Mouse (Mus musculus): ENCODE results near the gene B4galt7. TPM values are rescaled to one million over a fixed set of nuclear protein-coding genes. Genes with fewer than 3 reads are reported as not detected.

B4galt7 gene
- total and polyA plus RNA-seq, 3 experiments = 8.5 to 11.7 (median 11.0) TPM

GRCm38 (mm10) chr13:55607624-55608006, 7.9 kb downstream of the B4galt7 start:
- H3K4me1 ChIP-seq (ENCODE audit: control insufficient read depth in 1 of 2, insufficient read depth in 2 of 2) = no peaks in the 10 kb centered on the region
- H3K4me3 ChIP-seq (replicated peaks in 1 of 3; ENCODE audit: low read depth in 2 of 3, low read length in 2 of 3, poor library complexity in 1 of 3) = no peak overlapping the region
- no peak overlapping the region for H3K9ac ChIP-seq (ENCODE audit: insufficient read depth, low read depth)
- TF ChIP-seq EP300 (IDR thresholded peaks at IDR 0.05; ENCODE audit: low read length) = no peak
- H3K27me3 ChIP-seq (replicated peaks) = no peaks in the 10 kb centered on the region
- H3K79me2 ChIP-seq (replicated peaks; ENCODE audit: control insufficient read depth, extremely low read depth, insufficient read depth, poor library complexity, severe bottlenecking) = no peaks in the 10 kb centered on the region
- DNase-seq (ENCODE audit: extremely low read depth) = no peak
- no peak overlapping the region for H3K4me2 ChIP-seq (ENCODE audit: insufficient read depth, low read depth, poor library complexity, severe bottlenecking)
- no peaks in the 10 kb centered on the region for H3K9me3 ChIP-seq (replicated peaks; ENCODE audit: low read length)
- in situ Hi-C loops (cut with MboI; ENCODE audit: low pct_ligation_motif_present, low pct_unique_long_range_greater_than_20kb, low sequenced_read_pairs) (loop anchor here (10.0 kb wide), 1 partner anchor 117 kb away; the partner anchor contains the start of gene Pcbd2), dilution Hi-C loops (cut with MboI; ENCODE audit: extremely low pct_ligation_motif_present, extremely low pct_unique_long_range_greater_than_20kb, low sequenced_read_pairs) (no loop called here)
- H3K27ac ChIP-seq (ENCODE audit: insufficient read depth, low read depth) = no peak overlapping the region
- H3K36me3 ChIP-seq (replicated peaks in 1 of 2; ENCODE audit: control insufficient read depth in 1 of 2, insufficient read depth in 1 of 2, low read length in 1 of 2) = peaks cover 34 to 84% of the 10 kb centered on the region in 2 experiments

DNA sequence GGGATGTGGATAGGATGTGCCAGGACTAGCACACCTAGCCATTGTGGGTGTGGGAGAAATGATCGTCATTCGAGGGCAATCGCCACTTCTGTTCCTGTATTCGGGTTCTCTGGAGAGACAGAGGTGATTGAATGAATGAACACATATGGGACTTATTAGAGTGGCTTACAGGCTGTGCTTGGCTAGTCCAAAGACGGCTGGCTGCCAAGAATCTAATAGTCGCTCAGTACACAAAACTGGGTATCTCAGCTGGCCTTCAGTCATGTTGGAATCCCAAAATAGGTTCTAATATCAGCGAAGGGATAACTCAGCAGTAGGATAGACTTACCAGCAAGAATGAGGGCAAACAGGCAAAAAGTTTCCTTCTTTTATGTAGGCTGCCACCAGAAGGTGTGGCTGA, 12.3 kb downstream of the B4galt7 start:
- in situ Hi-C loops (cut with MboI; ENCODE audit: low pct_ligation_motif_present, low pct_unique_long_range_greater_than_20kb, low sequenced_read_pairs) = no loop called here
- Histone ChIP-seq H3K36me3 (replicated peaks in 1 of 2; ENCODE audit: control insufficient read depth in 1 of 2, insufficient read depth in 1 of 2, low read length in 1 of 2) (peaks cover 23 to 64% of the 10 kb centered on the region in 2 experiments), H3K4me2 (ENCODE audit: insufficient read depth, low read depth, poor library complexity, severe bottlenecking) (no peak overlapping the region), H3K79me2 (replicated peaks; ENCODE audit: control insufficient read depth, extremely low read depth, insufficient read depth, poor library complexity, severe bottlenecking) (no peaks in the 10 kb centered on the region), H3K27me3 (replicated peaks) (no peaks in the 10 kb centered on the region), H3K9me3 (replicated peaks; ENCODE audit: low read length) (no peaks in the 10 kb centered on the region), H3K4me3 (replicated peaks in 1 of 3; ENCODE audit: low read depth in 2 of 3, low read length in 2 of 3, poor library complexity in 1 of 3) (no peak overlapping the region), H3K9ac (ENCODE audit: insufficient read depth, low read depth) (no peak overlapping the region), H3K27ac (ENCODE audit: insufficient read depth, low read depth) (no peak overlapping the region), H3K4me1 (ENCODE audit: control insufficient read depth in 1 of 2, insufficient read depth in 2 of 2) (no peaks in the 10 kb centered on the region)
- dilution Hi-C loops (cut with MboI; ENCODE audit: extremely low pct_ligation_motif_present, extremely low pct_unique_long_range_greater_than_20kb, low sequenced_read_pairs) = no loop called here
- DNase-seq (ENCODE audit: extremely low read depth) = no peak
- TF ChIP-seq RCOR1 (conservative IDR thresholded peaks at IDR 0.05; ENCODE audit: low read depth, low read length) = no peak
- no peak for TF ChIP-seq RAD21 (IDR thresholded peaks at IDR 0.05; ENCODE audit: low read depth, low read length)
- TF ChIP-seq EP300 (IDR thresholded peaks at IDR 0.05; ENCODE audit: low read length) = no peak
- no peak for TF ChIP-seq JUND (conservative IDR thresholded peaks at IDR 0.05; ENCODE audit: low read depth, low read length)
- TF ChIP-seq UBTF (IDR thresholded peaks at IDR 0.05; ENCODE audit: low read depth, low read length) = no peak
- no peak for TF ChIP-seq JUN (IDR thresholded peaks at IDR 0.05; ENCODE audit: insufficient read depth, low read depth, low read length)
- TF ChIP-seq MXI1 (IDR thresholded peaks at IDR 0.05; ENCODE audit: low read depth, low read length) = no peak
- no peak for TF ChIP-seq MAX (IDR thresholded peaks at IDR 0.05; ENCODE audit: low read length)
- TF ChIP-seq ZKSCAN1 (IDR thresholded peaks at IDR 0.05; ENCODE audit: borderline replicate concordance, low read depth, low read length) = no peak

- H3K36me3 ChIP-seq (replicated peaks in 1 of 2; ENCODE audit: control insufficient read depth in 1 of 2, insufficient read depth in 1 of 2, low read length in 1 of 2) = peaks cover 14 to 49% of the 10 kb centered on the region in 2 experiments
- no peaks in the 10 kb centered on the region for H3K4me1 ChIP-seq (ENCODE audit: control insufficient read depth in 1 of 2, insufficient read depth in 2 of 2)
- H3K27me3 ChIP-seq (replicated peaks) = no peaks in the 10 kb centered on the region
- dilution Hi-C loops (cut with MboI; ENCODE audit: extremely low pct_ligation_motif_present, extremely low pct_unique_long_range_greater_than_20kb, low sequenced_read_pairs) (no loop called here), in situ Hi-C loops (cut with MboI; ENCODE audit: low pct_ligation_motif_present, low pct_unique_long_range_greater_than_20kb, low sequenced_read_pairs) (no loop called here)
- H3K4me3 ChIP-seq (replicated peaks in 1 of 3; ENCODE audit: low read depth in 2 of 3, low read length in 2 of 3, poor library complexity in 1 of 3) = no peak overlapping the region
- no peaks in the 10 kb centered on the region for H3K9me3 ChIP-seq (replicated peaks; ENCODE audit: low read length)
- no peak for TF ChIP-seq ZC3H11A (IDR thresholded peaks at IDR 0.05; ENCODE audit: low read depth, low read length)
- no peak for TF ChIP-seq USF1 (IDR thresholded peaks at IDR 0.05; ENCODE audit: low read depth, low read length)
- TF ChIP-seq TCF12 (IDR thresholded peaks at IDR 0.05; ENCODE audit: low read depth, low read length) = no peak
- no peak for TF ChIP-seq ZMIZ1 (IDR thresholded peaks at IDR 0.05; ENCODE audit: low read depth, low read length)
- no peak for TF ChIP-seq CTCF (conservative IDR thresholded peaks at IDR 0.05 in 1 of 2, IDR thresholded peaks at IDR 0.05 in 1 of 2; ENCODE audit: low read depth in 2 of 2, low read length in 2 of 2)
- TF ChIP-seq IRF4 (IDR thresholded peaks at IDR 0.05; ENCODE audit: low read depth, low read length) = no peak
- TF ChIP-seq TBP (conservative IDR thresholded peaks at IDR 0.05; ENCODE audit: low read depth, low read length) = no peak
- no peak for TF ChIP-seq HCFC1 (IDR thresholded peaks at IDR 0.05; ENCODE audit: low read depth, low read length)
- no peak for TF ChIP-seq POLR2A (IDR thresholded peaks at IDR 0.05; ENCODE audit: low read depth, low read length)
- TF ChIP-seq BHLHE40 (IDR thresholded peaks at IDR 0.05; ENCODE audit: low read depth, low read length) = no peak
- TF ChIP-seq ZKSCAN1 (IDR thresholded peaks at IDR 0.05; ENCODE audit: borderline replicate concordance, low read depth, low read length) = no peak
- no peak for TF ChIP-seq MYC (IDR thresholded peaks at IDR 0.05; ENCODE audit: low read depth, low read length)
- no peak for TF ChIP-seq E2F4 (IDR thresholded peaks at IDR 0.05; ENCODE audit: insufficient replicate concordance, low read depth, low read length)
- no peak for TF ChIP-seq RCOR1 (conservative IDR thresholded peaks at IDR 0.05; ENCODE audit: low read depth, low read length)
- TF ChIP-seq NELFE (IDR thresholded peaks at IDR 0.05; ENCODE audit: low read depth, low read length) = no peak
- no peak for TF ChIP-seq RAD21 (IDR thresholded peaks at IDR 0.05; ENCODE audit: low read depth, low read length)
- no peak for TF ChIP-seq NRF1 (IDR thresholded peaks at IDR 0.05; ENCODE audit: low read depth, low read length)
- TF ChIP-seq SMC3 (IDR thresholded peaks at IDR 0.05; ENCODE audit: low read depth, low read length) = no peak
- TF ChIP-seq ZNF384 (IDR thresholded peaks at IDR 0.05; ENCODE audit: low read depth, low read length) = no peak
- DNase-seq (ENCODE audit: extremely low read depth) = no peak
- H3K4me2 ChIP-seq (ENCODE audit: insufficient read depth, low read depth, poor library complexity, severe bottlenecking) = no peak overlapping the region
- no peaks in the 10 kb centered on the region for H3K79me2 ChIP-seq (replicated peaks; ENCODE audit: control insufficient read depth, extremely low read depth, insufficient read depth, poor library complexity, severe bottlenecking)
- H3K9ac ChIP-seq (ENCODE audit: insufficient read depth, low read depth) = no peak overlapping the region
- no peak overlapping the region for H3K27ac ChIP-seq (ENCODE audit: insufficient read depth, low read depth)
These were observed 13.8 kb downstream of the B4galt7 start for GRCm38 (mm10) chr13:55613471-55613870.

Data from CH12.LX (cell line).